Mouse (Mus musculus) naive thymus-derived CD4-positive, alpha-beta T cell, adult 5 months (primary cell): ENCODE results near the gene Gpsm3. TPM values are rescaled to one million over a fixed set of nuclear protein-coding genes. Genes with fewer than 3 reads are reported as not detected.

Source experiments
- polyA plus RNA-seq: library from polyadenylated mRNA; unstranded; fragments of 100-300 nt; shearing (Covaris generic); gene quantifications from one replicate; pipeline ENCODE4 v1.2.1, GENCODE M21; 2017

Gpsm3 gene
- polyA plus RNA-seq, result 267 TPM

GRCm38 (mm10) chr17:34589681-34590101 is at the start of gene Gpsm3:
Gene Gpsm3, plus strand, starts transcription at chr17:34589806.

GRCm38 (mm10) chr17:34564003-34564421 is 25.6 kb upstream of the Gpsm3 start, which contains the start of gene Notch4:
Gene Notch4, plus strand, starts transcription at chr17:34564268.

GRCm38 (mm10) chr17:34591029-34591993 is 1.7 kb downstream of the Gpsm3 start, which contains the start of gene Pbx2:
Gene Pbx2, plus strand, starts transcription at chr17:34591266.

DNA sequence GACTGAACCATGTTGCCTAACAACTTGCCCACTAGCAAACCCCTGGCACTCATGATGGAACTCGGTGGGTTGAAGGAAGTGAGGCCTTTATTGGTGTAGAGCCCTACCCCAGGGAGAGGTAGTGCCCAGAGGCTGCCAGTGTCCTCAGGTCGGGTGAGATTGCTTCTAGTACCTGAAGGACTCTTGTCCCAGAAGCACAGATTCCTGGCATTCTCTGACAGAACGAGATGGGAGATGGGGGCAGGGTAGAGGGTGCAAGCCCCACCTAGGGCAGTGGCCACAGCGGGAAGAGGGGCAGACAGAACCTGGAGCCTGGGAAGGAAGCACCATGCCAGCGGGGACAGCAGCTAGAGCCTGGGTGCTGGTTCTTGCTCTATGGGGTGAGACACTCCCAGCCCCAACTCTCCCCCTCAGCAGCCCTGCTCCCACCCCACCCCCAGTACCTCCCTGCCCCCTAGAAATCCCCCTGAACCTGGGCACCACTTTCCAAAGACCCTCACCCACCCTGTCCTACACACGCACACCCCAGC is 8.0 kb downstream of the Gpsm3 start, which contains the start of gene Ager:
Ager (plus strand) TSS at position 297 of the 530 bp plus-strand sequence.

GRCm38 (mm10) chr17:34603375-34604060 is 13.9 kb downstream of the Gpsm3 start, which contains the start of gene Rnf5:
Gene Rnf5, minus strand, starts transcription at chr17:34603690.

GRCm38 (mm10) chr17:34604061-34604508 is 14.5 kb downstream of the Gpsm3 start, which contains the start of gene Agpat1:
Gene Agpat1, plus strand, starts transcription at chr17:34604262.

GRCm38 (mm10) chr17:34615871-34616270 is 26.3 kb downstream of the Gpsm3 start, which contains the start of gene Egfl8:
Gene Egfl8, minus strand, starts transcription at chr17:34615971.

DNA sequence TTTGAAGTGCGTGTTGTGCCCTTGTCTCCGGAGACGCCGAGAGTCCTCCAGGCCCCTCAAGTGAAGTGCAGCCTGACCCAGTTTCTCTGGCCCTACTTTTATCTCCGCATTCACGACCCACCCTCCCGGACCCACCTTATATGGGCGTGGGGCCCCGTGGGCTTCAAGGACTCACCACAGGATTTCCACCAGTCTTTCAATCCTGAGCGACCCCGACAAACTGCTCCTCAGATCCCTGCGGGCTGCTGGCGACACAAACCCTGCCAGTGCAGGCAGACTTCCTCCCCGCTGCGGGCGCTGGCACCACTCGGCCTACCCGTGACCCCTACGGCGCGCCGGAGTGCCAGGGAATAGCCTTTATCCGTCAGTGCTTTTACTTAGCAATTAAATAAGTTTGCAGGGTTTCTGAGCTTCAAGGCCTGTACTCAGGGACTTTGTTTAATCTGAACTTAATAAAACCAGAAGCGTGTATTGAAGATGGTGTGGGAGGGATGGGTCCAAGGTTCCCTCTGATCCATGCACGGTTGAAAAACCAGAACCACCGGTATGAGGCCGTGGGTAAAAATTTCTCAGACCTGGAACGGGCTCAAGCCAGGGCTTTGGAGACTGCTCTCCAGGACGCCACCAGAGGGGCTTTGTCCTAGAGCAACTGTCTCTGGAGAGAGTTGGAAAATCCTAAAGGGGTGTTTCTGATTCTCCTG is 38.5 kb downstream of the Gpsm3 start, which contains the start of gene Ppt2:
Ppt2 (minus strand) TSS at position 568 of the 701 bp plus-strand sequence.

GRCm38 (mm10) chr17:34629221-34629751 is 39.7 kb downstream of the Gpsm3 start, which contains the start of gene Prrt1:
Gene Prrt1, plus strand, starts transcription at chr17:34629533.

Other genes with a start within 250 kb of the Gpsm3 start
- 0.85 TPM for gene Btnl2, start 235.0 kb upstream of the Gpsm3 start, polyA plus RNA-seq
- not detected for gene Btnl1, start 212.7 kb upstream of the Gpsm3 start, polyA plus RNA-seq
- gene BC051142, start 191.0 kb upstream of the Gpsm3 start, polyA plus RNA-seq, result not detected
- gene Btnl4, start 112.5 kb upstream of the Gpsm3 start, polyA plus RNA-seq, result not detected
- not detected for gene Btnl6, start 72.5 kb upstream of the Gpsm3 start, polyA plus RNA-seq
- 0.12 TPM for gene Notch4, start 25.5 kb upstream of the Gpsm3 start, polyA plus RNA-seq
- gene Pbx2, start 1.5 kb downstream of the Gpsm3 start, polyA plus RNA-seq, result 12.2 TPM
- 1.7 TPM for gene Ager, start 8.1 kb downstream of the Gpsm3 start, polyA plus RNA-seq
- gene Rnf5, start 13.9 kb downstream of the Gpsm3 start, polyA plus RNA-seq, result 56.4 TPM
- 16.8 TPM for gene Agpat1, start 14.5 kb downstream of the Gpsm3 start, polyA plus RNA-seq
- 3.1 TPM for gene Egfl8, start 26.2 kb downstream of the Gpsm3 start, polyA plus RNA-seq
- 17.4 TPM for gene Ppt2, start 38.7 kb downstream of the Gpsm3 start, polyA plus RNA-seq
- 9.7 TPM for gene Prrt1, start 39.7 kb downstream of the Gpsm3 start, polyA plus RNA-seq
- gene Fkbpl, start 55.0 kb downstream of the Gpsm3 start, polyA plus RNA-seq, result 2.8 TPM
- 47.3 TPM for gene Atf6b, start 57.3 kb downstream of the Gpsm3 start, polyA plus RNA-seq
- gene Tnxb, start 80.7 kb downstream of the Gpsm3 start, polyA plus RNA-seq, result not detected
- gene C4b, start 154.1 kb downstream of the Gpsm3 start, polyA plus RNA-seq, result not detected
- gene Cyp21a1, start 214.8 kb downstream of the Gpsm3 start, polyA plus RNA-seq, result not detected
- gene Stk19, start 247.1 kb downstream of the Gpsm3 start, polyA plus RNA-seq, result 18.7 TPM
- 89.1 TPM for gene Dxo, start 247.2 kb downstream of the Gpsm3 start, polyA plus RNA-seq